Mouse (Mus musculus) lung, adult 2 months (tissue): ENCODE measurements around the gene Psmd11.

ENCODE experiments used
- CTCF ChIP-seq: fragments of 200-500 bp; IDR thresholded peaks from 2 replicates; pipeline ENCODE4 v1.5.1; 2011; ENCODE audit warnings: mild to moderate bottlenecking, low read length, control low read depth; ENCODE audit not compliant: insufficient read depth
- POLR2A ChIP-seq: fragments of 200-500 bp; IDR thresholded peaks from 2 replicates; pipeline ENCODE4 v1.6.1; 2011; ENCODE audit warnings: low read depth, mild to moderate bottlenecking, control low read depth, low read length, borderline replicate concordance; ENCODE audit errors: extremely low read depth

DNA sequence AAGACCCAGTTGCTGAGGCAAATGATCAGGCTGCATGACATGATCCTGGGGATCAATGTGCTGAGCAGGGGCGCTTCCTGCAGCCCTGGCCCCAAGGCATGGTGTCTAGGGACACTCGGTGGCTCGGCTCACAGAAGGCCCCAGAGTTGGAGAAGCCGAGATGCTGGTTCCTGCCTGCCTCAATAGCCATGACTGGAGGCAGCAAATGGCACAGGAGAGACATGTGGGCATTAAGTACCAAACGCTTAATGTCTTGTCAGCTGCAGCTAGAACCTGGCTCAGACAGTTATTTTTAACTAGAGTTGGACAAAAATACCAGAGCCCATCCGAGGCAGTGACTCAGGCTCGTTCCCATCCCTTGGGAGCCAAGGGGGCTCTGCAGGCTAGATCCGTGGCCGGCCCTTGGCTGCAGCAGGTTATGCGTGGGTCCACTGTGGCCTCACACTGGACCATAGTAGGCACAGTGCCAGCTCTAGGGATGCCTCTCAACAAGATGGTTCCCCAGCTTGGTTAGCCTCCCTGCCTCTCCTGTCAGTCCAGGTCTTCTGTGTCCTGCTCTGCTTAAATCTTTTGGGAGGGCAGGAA is 57.3 kb downstream of the Psmd11 start:
- TF ChIP-seq POLR2A (no peak), CTCF (no peak)
